21 mouse cellular contexts compared by ENCODE assay signal in genomic region chr13:70517651-70518050, GRCm38 (mm10).
DNase-seq lines count a peak whose midpoint lies in the region; ATAC-seq and TF ChIP-seq lines count a peak whose summit lies in the region.
"Had no signal": no experiment of that assay in that cellular context is flagged by ENCODE, and none has a peak within 500 bp of the region (broad histone marks: within the 10 kb centered on the region; RNA-seq: fewer than 3 reads in every experiment).

No protein-coding gene starts in this region.

- no peak overlapping the region for H3K27ac ChIP-seq in hindbrain, embryonic 14.5 days
- H3K27ac ChIP-seq in hindbrain, embryonic 10.5 days = no peak overlapping the region
- no peak overlapping the region for H3K27ac ChIP-seq in limb, embryonic 13.5 days
- H3K27ac ChIP-seq in limb, embryonic 10.5 days = no peak overlapping the region
- no peak overlapping the region for H3K27ac ChIP-seq in midbrain, postnatal 0 days (ENCODE audit: low read depth, low read length)
- H3K27ac ChIP-seq: embryonic facial prominence, embryonic 12.5 days; forebrain, embryonic 13.5 days; gastrocnemius, adult 2 months; heart, embryonic 13.5 days had no signal

- H3K9ac ChIP-seq in hindbrain, embryonic 14.5 days = no peak overlapping the region
- no peak overlapping the region for H3K9ac ChIP-seq in limb, embryonic 13.5 days
- H3K9ac ChIP-seq in midbrain, postnatal 0 days (replicated peaks; ENCODE audit: low read length, poor library complexity, severe bottlenecking) = no peak overlapping the region
- H3K9ac ChIP-seq: embryonic facial prominence, embryonic 12.5 days; forebrain, embryonic 13.5 days; heart, embryonic 13.5 days had no signal

- H3K4me3 ChIP-seq in hindbrain, embryonic 14.5 days (replicated peaks; ENCODE audit: low read length) = no peak overlapping the region
- no peak overlapping the region for H3K4me3 ChIP-seq in hindbrain, embryonic 10.5 days
- no peak overlapping the region for H3K4me3 ChIP-seq in limb, embryonic 13.5 days
- H3K4me3 ChIP-seq in limb, embryonic 10.5 days = no peak overlapping the region
- no peak overlapping the region for H3K4me3 ChIP-seq in midbrain, postnatal 0 days (ENCODE audit: low read depth, low read length)
- H3K4me3 ChIP-seq: embryonic facial prominence, embryonic 12.5 days; forebrain, embryonic 13.5 days; gastrocnemius, adult 2 months; heart, embryonic 13.5 days had no signal

- no peaks in the 10 kb centered on the region for H3K9me3 ChIP-seq in hindbrain, embryonic 14.5 days (ENCODE audit: control insufficient read depth, low read length)
- H3K9me3 ChIP-seq in hindbrain, embryonic 10.5 days = no peaks in the 10 kb centered on the region
- H3K9me3 ChIP-seq in limb, embryonic 13.5 days = no peaks in the 10 kb centered on the region
- H3K9me3 ChIP-seq in limb, embryonic 10.5 days (replicated peaks) = no peaks in the 10 kb centered on the region
- H3K9me3 ChIP-seq in midbrain, postnatal 0 days (ENCODE audit: low read length) = no peaks in the 10 kb centered on the region
- H3K9me3 ChIP-seq: embryonic facial prominence, embryonic 12.5 days; forebrain, embryonic 13.5 days; heart, embryonic 13.5 days had no signal

- no peaks in the 10 kb centered on the region; the same call in 1 of the 2 replicates for H3K4me1 ChIP-seq in hindbrain, embryonic 14.5 days (replicated peaks; ENCODE audit: control insufficient read depth, insufficient read depth, low read length)
- no peaks in the 10 kb centered on the region for H3K4me1 ChIP-seq in hindbrain, embryonic 10.5 days (replicated peaks)
- H3K4me1 ChIP-seq in limb, embryonic 13.5 days = no peaks in the 10 kb centered on the region
- no peaks in the 10 kb centered on the region for H3K4me1 ChIP-seq in limb, embryonic 10.5 days
- H3K4me1 ChIP-seq in midbrain, postnatal 0 days (ENCODE audit: insufficient read depth, low read length) = no peaks in the 10 kb centered on the region
- H3K4me1 ChIP-seq: embryonic facial prominence, embryonic 12.5 days; forebrain, embryonic 13.5 days; heart, embryonic 13.5 days had no signal

- no peak for TF ChIP-seq CTCF in midbrain, postnatal 0 days (IDR thresholded peaks at IDR 0.05)

- no peaks in the 10 kb centered on the region for H3K27me3 ChIP-seq in hindbrain, embryonic 14.5 days (ENCODE audit: control insufficient read depth, insufficient read depth, low read length)
- no peaks in the 10 kb centered on the region for H3K27me3 ChIP-seq in hindbrain, embryonic 10.5 days (ENCODE audit: insufficient read depth, poor library complexity, severe bottlenecking)
- no peaks in the 10 kb centered on the region for H3K27me3 ChIP-seq in limb, embryonic 13.5 days
- no peaks in the 10 kb centered on the region for H3K27me3 ChIP-seq in limb, embryonic 10.5 days (ENCODE audit: low read depth, poor library complexity, severe bottlenecking)
- no peaks in the 10 kb centered on the region for H3K27me3 ChIP-seq in midbrain, postnatal 0 days (ENCODE audit: insufficient read depth, low read length)
- H3K27me3 ChIP-seq: embryonic facial prominence, embryonic 12.5 days; forebrain, embryonic 13.5 days; heart, embryonic 13.5 days had no signal

- H3K36me3 ChIP-seq in hindbrain, embryonic 14.5 days (replicated peaks; ENCODE audit: control insufficient read depth, insufficient read depth) = no peaks in the 10 kb centered on the region
- no peaks in the 10 kb centered on the region for H3K36me3 ChIP-seq in hindbrain, embryonic 10.5 days
- no peaks in the 10 kb centered on the region for H3K36me3 ChIP-seq in limb, embryonic 13.5 days
- no peaks in the 10 kb centered on the region for H3K36me3 ChIP-seq in limb, embryonic 10.5 days
- no peaks in the 10 kb centered on the region for H3K36me3 ChIP-seq in midbrain, postnatal 0 days (ENCODE audit: insufficient read depth, low read length)
- H3K36me3 ChIP-seq: embryonic facial prominence, embryonic 12.5 days; heart, embryonic 13.5 days had no signal

- DNase-seq in hindbrain, embryonic 14.5 days (ENCODE audit: low spot score) = no peak
- DNase-seq in hindbrain, embryonic 10.5 days (ENCODE audit: low spot score) = no peak
- no peak for DNase-seq in limb, embryonic 10.5 days (ENCODE audit: low spot score)
- DNase-seq in retina, postnatal 1 day = peak; percentile 46
- DNase-seq in retina, embryonic 14.5 days (ENCODE audit: low spot score) = no peak
- peak; percentile 22 for DNase-seq in midbrain, postnatal 0 days (ENCODE audit: low spot score)
- no peak for DNase-seq in ovary, adult 18-20 months (ENCODE audit: low spot score)
- DNase-seq: adrenal gland, adult 8-10 months; adrenal gland, postnatal 36 days; cerebellum, adult 11 months; cerebellum, adult 8-10 months; cerebellum, postnatal 14 days; embryo, embryonic 11 days; gastrocnemius, adult 2 months; gastrocnemius, postnatal 25 days; heart, postnatal 4 days had no signal

- 68% methylated on average over 2 of the region's 2 CpGs for WGBS in hindbrain, embryonic 14.5 days
- 59% methylated on average over 2 of the region's 2 CpGs for WGBS in hindbrain, embryonic 10.5 days
- WGBS in limb, embryonic 13.5 days = 43% methylated on average over 2 of the region's 2 CpGs
- 77% methylated on average over 2 of the region's 2 CpGs for WGBS in limb, embryonic 10.5 days
- WGBS in midbrain, postnatal 0 days = 21% methylated on average over 2 of the region's 2 CpGs

- peak; percentile 31; the same call in 1 of the 2 replicates for ATAC-seq in hindbrain, embryonic 14.5 days (ENCODE audit: low FRiP score)
- peak; percentile 32; the same call in 1 of the 2 replicates for ATAC-seq in limb, embryonic 13.5 days (ENCODE audit: low FRiP score, low read depth)
- ATAC-seq in midbrain, postnatal 0 days (ENCODE audit: low FRiP score) = no peak
- ATAC-seq: forebrain, embryonic 13.5 days; inflammation-experienced regulatory T-cells, adult 6 months had no signal

- H3K4me2 ChIP-seq in hindbrain, embryonic 14.5 days (replicated peaks) = no peak overlapping the region
- H3K4me2 ChIP-seq in limb, embryonic 13.5 days (replicated peaks) = no peak overlapping the region
- H3K4me2 ChIP-seq in midbrain, postnatal 0 days (ENCODE audit: low read depth, low read length, poor library complexity, severe bottlenecking) = no peak overlapping the region
- H3K4me2 ChIP-seq: embryonic facial prominence, embryonic 12.5 days; forebrain, embryonic 13.5 days; heart, embryonic 13.5 days had no signal

Comparison
In these comparisons a context has a peak if more than half of its experiments do, and no peak if none do; other contexts are left out.
1. DNase-seq: peak in retina, postnatal 1 day (single experiment) and midbrain, postnatal 0 days (single experiment); none in hindbrain, embryonic 14.5 days (single experiment), hindbrain, embryonic 10.5 days (single experiment), limb, embryonic 10.5 days (single experiment), retina, embryonic 14.5 days (single experiment) and ovary, adult 18-20 months (single experiment).